Mouse (Mus musculus): Measurements from ENCODE around the gene Krt73. TPM values are rescaled to one million over a fixed set of nuclear protein-coding genes. Genes with fewer than 3 reads are reported as not detected.

Gene Krt73
- total RNA-seq, 2 experiments from 2014 or later = 1.1 to 2.6 TPM

Other genes with a start within 250 kb of the Krt73 start
- not detected for gene Krt90, start 239.4 kb downstream of the Krt73 start, total RNA-seq (2021)
- not detected for gene Krt75, start 228.4 kb downstream of the Krt73 start, total RNA-seq (2021)
- not detected for gene Gm5414, start 174.2 kb downstream of the Krt73 start, total RNA-seq (2021)
- gene Gm5478, start 155.0 kb downstream of the Krt73 start, total RNA-seq (2021) = not detected
- not detected for gene Krt6b, start 122.1 kb downstream of the Krt73 start, total RNA-seq (2021)
- not detected for gene Krt6a, start 108.0 kb downstream of the Krt73 start, total RNA-seq (2021)
- gene Krt5, start 89.4 kb downstream of the Krt73 start, total RNA-seq (2021) = not detected
- gene Krt71, start 59.2 kb downstream of the Krt73 start, total RNA-seq (2021) = not detected
- not detected for gene Krt72, start 15.9 kb downstream of the Krt73 start, total RNA-seq (2021)
- under 1 TPM in 1 of 2 experiments, not detected in 1; 0.61 TPM for gene Krt2, start 15.8 kb upstream of the Krt73 start, total RNA-seq (2021)
- gene Krt1, start 48.4 kb upstream of the Krt73 start, total RNA-seq (2021) = 1 to 10 TPM; 3.3 TPM
- gene Krt77, start 67.4 kb upstream of the Krt73 start, total RNA-seq (2021) = 10 to 100 TPM; 10.9 to 14.7 TPM
- gene Krt76, start 90.6 kb upstream of the Krt73 start, total RNA-seq (2021) = not detected
- not detected for gene Krt4, start 122.4 kb upstream of the Krt73 start, total RNA-seq (2021)
- not detected for gene Krt79, start 138.0 kb upstream of the Krt73 start, total RNA-seq (2021)
- gene Krt78, start 151.9 kb upstream of the Krt73 start, total RNA-seq (2021) = not detected
- gene Krt8, start 202.1 kb upstream of the Krt73 start, total RNA-seq (2021) = not detected
- gene Krt18, start 225.8 kb upstream of the Krt73 start, total RNA-seq (2021) = under 1 TPM; 0.24 to 0.85 TPM

Measured in left cerebral cortex, postnatal 14 days (tissue).